ENCODE assay signal across 7 mouse cellular contexts in genomic region chr8:84978248-84978940, GRCm38 (mm10). TPM values are rescaled to one million over a fixed set of nuclear protein-coding genes. Genes with fewer than 3 reads are reported as not detected.
DNase-seq lines count a peak whose midpoint lies in the region; ATAC-seq and TF ChIP-seq lines count a peak whose summit lies in the region.

Gene Junb (minus strand): TSS chr8:84978718.

- peak within 1 kb of the TSS; percentile 78 for H3K27ac ChIP-seq in embryonic facial prominence, embryonic 10.5 days (replicated peaks)
- peak within 1 kb of the TSS; percentile 96 for H3K27ac ChIP-seq in kidney, adult 2 months (ENCODE audit: insufficient read depth, low read depth, low read length)
- 0 out of 2 replicates have a peak within 1 kb of the TSS, but pooled peaks have one; percentile 30 for H3K27ac ChIP-seq in limb, embryonic 11.5 days (replicated peaks; ENCODE audit: low read depth, low read length)
- H3K27ac ChIP-seq in midbrain, embryonic 13.5 days: peak within 1 kb of the TSS; percentile 35
- peak within 1 kb of the TSS; percentile 99 for H3K27ac ChIP-seq in small intestine, adult 2 months (ENCODE audit: insufficient read depth, low read depth, low read length)

- H3K4me3 ChIP-seq in embryonic facial prominence, embryonic 10.5 days: peak within 1 kb of the TSS; percentile 73
- peak within 1 kb of the TSS; percentile 43 for H3K4me3 ChIP-seq in kidney, adult 2 months (ENCODE audit: insufficient read depth, low read depth, low read length)
- peak within 1 kb of the TSS; percentile 53 for H3K4me3 ChIP-seq in limb, embryonic 11.5 days (ENCODE audit: low read depth, low read length)
- H3K4me3 ChIP-seq in midbrain, embryonic 13.5 days (replicated peaks): peak within 1 kb of the TSS; percentile 53
- H3K4me3 ChIP-seq in small intestine, adult 2 months (ENCODE audit: low read depth, low read length): peak within 1 kb of the TSS; percentile 92

- under 1% methylated on average over 63 of the region's 63 CpGs for WGBS in embryonic facial prominence, embryonic 10.5 days
- WGBS in kidney, adult 2 months: under 1% methylated on average over 63 of the region's 63 CpGs
- 0% methylated on average over 63 of the region's 63 CpGs for WGBS in limb, embryonic 11.5 days
- under 1% methylated on average over 63 of the region's 63 CpGs for WGBS in midbrain, embryonic 13.5 days
- under 1% methylated on average over 63 of the region's 63 CpGs for WGBS in small intestine, adult 2 months

- TF ChIP-seq CTCF in kidney, adult 2 months (conservative IDR thresholded peaks at IDR 0.05; ENCODE audit: insufficient read depth, insufficient read length, low read depth, low read length): no peak
- no peak for TF ChIP-seq CTCF in small intestine, adult 2 months (IDR thresholded peaks at IDR 0.05; ENCODE audit: extremely low read depth, insufficient read length, insufficient replicate concordance, low read depth, low read length)

- peak; percentile 99 for DNase-seq in adrenal gland, postnatal 10 days
- peak; percentile 89 for DNase-seq in embryonic facial prominence, embryonic 10.5 days (ENCODE audit: low spot score)
- peak; percentile 98 to 99 for DNase-seq in heart, adult 18-20 months
- peak; percentile 98 for DNase-seq in kidney, adult 2 months
- DNase-seq in limb, embryonic 11.5 days (ENCODE audit: low spot score): peak; percentile 88

- H3K9ac ChIP-seq in limb, embryonic 11.5 days (ENCODE audit: low read length): peak within 1 kb of the TSS; percentile 57
- peak within 1 kb of the TSS; percentile 67 for H3K9ac ChIP-seq in midbrain, embryonic 13.5 days (replicated peaks)

- peaks cover 56% of the 10 kb centered on the region for H3K27me3 ChIP-seq in embryonic facial prominence, embryonic 10.5 days (replicated peaks; ENCODE audit: low read depth, poor library complexity, severe bottlenecking)
- no peaks in the 10 kb centered on the region for H3K27me3 ChIP-seq in kidney, adult 2 months (replicated peaks; ENCODE audit: control insufficient read depth, insufficient read depth, low read length)
- peaks cover 15% of the 10 kb centered on the region for H3K27me3 ChIP-seq in limb, embryonic 11.5 days (ENCODE audit: control insufficient read depth, insufficient read depth, low read length)
- peaks cover 48% of the 10 kb centered on the region for H3K27me3 ChIP-seq in midbrain, embryonic 13.5 days
- H3K27me3 ChIP-seq in small intestine, adult 2 months (ENCODE audit: control insufficient read depth, insufficient read depth, low read length): no peaks in the 10 kb centered on the region

- peaks cover 20% of the 10 kb centered on the region for H3K36me3 ChIP-seq in embryonic facial prominence, embryonic 10.5 days (replicated peaks)
- H3K36me3 ChIP-seq in kidney, adult 2 months (ENCODE audit: control insufficient read depth, insufficient read depth, low read length): no peaks in the 10 kb centered on the region
- H3K36me3 ChIP-seq in limb, embryonic 11.5 days (ENCODE audit: control insufficient read depth, insufficient read depth, low read length): no peaks in the 10 kb centered on the region
- H3K36me3 ChIP-seq in midbrain, embryonic 13.5 days: peaks cover 18% of the 10 kb centered on the region
- H3K36me3 ChIP-seq in small intestine, adult 2 months (ENCODE audit: control insufficient read depth, insufficient read depth, low read length): no peaks in the 10 kb centered on the region

- peak within 1 kb of the TSS; percentile 97 for H3K4me2 ChIP-seq in limb, embryonic 11.5 days (ENCODE audit: low read depth, severe bottlenecking)
- peak within 1 kb of the TSS; percentile 95 for H3K4me2 ChIP-seq in midbrain, embryonic 13.5 days (replicated peaks)

- peak; percentile 100 for TF ChIP-seq POLR2A in kidney, adult 2 months (IDR thresholded peaks at IDR 0.05; ENCODE audit: low read depth, low read length)
- TF ChIP-seq POLR2A in small intestine, adult 2 months (IDR thresholded peaks at IDR 0.05; ENCODE audit: low read depth, low read length): peak; percentile 100

- H3K4me1 ChIP-seq in embryonic facial prominence, embryonic 10.5 days: peaks cover 82% of the 10 kb centered on the region
- H3K4me1 ChIP-seq in kidney, adult 2 months (ENCODE audit: control insufficient read depth, insufficient read depth, low read length): peaks cover 43% of the 10 kb centered on the region
- H3K4me1 ChIP-seq in limb, embryonic 11.5 days (ENCODE audit: control insufficient read depth, insufficient read depth, low read length): peaks cover 48% of the 10 kb centered on the region
- H3K4me1 ChIP-seq in midbrain, embryonic 13.5 days (replicated peaks): peaks cover 73% of the 10 kb centered on the region
- peaks cover 32% of the 10 kb centered on the region for H3K4me1 ChIP-seq in small intestine, adult 2 months (ENCODE audit: control insufficient read depth, insufficient read depth, insufficient read length, low read length)

- ATAC-seq in limb, embryonic 11.5 days (ENCODE audit: insufficient number of reproducible peaks, low FRiP score, low TSS enrichment, low read depth): peak; percentile 48
- peak; percentile 26 for ATAC-seq in midbrain, embryonic 13.5 days

- no peaks in the 10 kb centered on the region for H3K9me3 ChIP-seq in embryonic facial prominence, embryonic 10.5 days
- no peaks in the 10 kb centered on the region for H3K9me3 ChIP-seq in limb, embryonic 11.5 days (ENCODE audit: control insufficient read depth, low read length)
- H3K9me3 ChIP-seq in midbrain, embryonic 13.5 days: no peaks in the 10 kb centered on the region

RNA-seq across cellular contexts. Expression of gene Junb, which starts in this region (rescaled TPM):
- total RNA-seq in adrenal gland, postnatal 10 days (2021): 100 to 1,000 TPM in 1 of 2 experiments, 10 to 100 TPM in 1; 28.7 to 134 TPM
- polyA plus RNA-seq in embryonic facial prominence, embryonic 10.5 days (2016; fragmentation: Nextera tagmentation; extraction: Ambion mirVana): 6.6 and 6.7 TPM in 2 replicates
- 10 to 100 TPM; 11.0 to 13.9 TPM for total RNA-seq in heart, adult 18-20 months (2021)
- polyA plus RNA-seq in kidney, adult 2 months (2012; rRNA removed): 19.2 and 20.9 TPM in 2 replicates
- polyA plus RNA-seq in limb, embryonic 11.5 days (2014; fragmentation: Nextera tagmentation; extraction: Ambion mirVana): 7.2 and 7.7 TPM in 2 replicates
- 3.5 and 6.1 TPM in 2 replicates for polyA plus RNA-seq in midbrain, embryonic 13.5 days (2015; fragmentation: Nextera tagmentation; extraction: Ambion mirVana)
- 122 and 329 TPM in 2 replicates for polyA plus RNA-seq in small intestine, adult 2 months (2012; rRNA removed)

Comparison
In these comparisons a context has a peak if more than half of its experiments do, and no peak if none do; other contexts are left out.
1. Peak in every context shown above with its lines: DNase-seq, ATAC-seq, H3K4me3 ChIP-seq and H3K27ac ChIP-seq.
2. H3K27ac ChIP-seq: peak in every context shown above with its lines; median percentile 99 in small intestine, adult 2 months; 96 in kidney, adult 2 months; 78 in embryonic facial prominence, embryonic 10.5 days; 35 in midbrain, embryonic 13.5 days; 30 in limb, embryonic 11.5 days.